Mouse (Mus musculus) liver, adult 2 months (tissue): ENCODE data around the gene Nol4l. TPM values are rescaled to one million over a fixed set of nuclear protein-coding genes. Genes with fewer than 3 reads are reported as not detected.

Experiments used
- DNase-seq: peaks from one replicate; pipeline ENCODE4 v3.0.0-alpha.2; 2011; ENCODE audit warnings: low read depth, low spot score; ENCODE audit errors: extremely low read depth
- H3K27ac ChIP-seq: fragments of 200-500 bp; replicated peaks from 2 replicates; pipeline ENCODE4 v1.5.1; 2012; ENCODE audit warnings: low read depth, mild to moderate bottlenecking, control low read depth, inconsistent platforms, low read length; ENCODE audit not compliant: insufficient read depth
- H3K27me3 ChIP-seq: fragments of 200-500 bp; 2 replicates; pipeline ENCODE4 v1.6.1; 2012; ENCODE audit warnings: mild to moderate bottlenecking, moderate library complexity, low read length, inconsistent platforms; ENCODE audit not compliant: control insufficient read depth, insufficient read depth
- H3K36me3 ChIP-seq: fragments of 200-500 bp; 2 replicates; pipeline ENCODE4 v1.6.1; 2012; ENCODE audit warnings: low read length, inconsistent platforms; ENCODE audit not compliant: control insufficient read depth, insufficient read depth
- H3K4me1 ChIP-seq: fragments of 200-500 bp; 2 replicates; pipeline ENCODE4 v1.6.1; 2011; ENCODE audit warnings: low read length; ENCODE audit not compliant: control insufficient read depth, insufficient read depth
- H3K4me3 ChIP-seq: fragments of 200-500 bp; 2 replicates; pipeline ENCODE4 v1.5.1; 2011; ENCODE audit warnings: low read depth, mild to moderate bottlenecking, control low read depth, low read length, moderate library complexity; ENCODE audit not compliant: insufficient read depth
- H3K79me2 ChIP-seq: fragments of 200-500 bp; 2 replicates; pipeline ENCODE4 v1.6.1; 2012; ENCODE audit warnings: inconsistent platforms, mild to moderate bottlenecking, low read length, moderate library complexity; ENCODE audit not compliant: control insufficient read depth, insufficient read depth
- H3K9ac ChIP-seq: fragments of 200-500 bp; 2 replicates; pipeline ENCODE4 v1.6.1; 2012; ENCODE audit warnings: low read depth, mild to moderate bottlenecking, control low read depth, inconsistent platforms, low read length
- CTCF ChIP-seq: fragments of 200-500 bp; IDR thresholded peaks from 2 replicates; pipeline ENCODE4 v1.5.1; 2011; ENCODE audit warnings: low read depth, low read length, control low read depth
- POLR2A ChIP-seq: fragments of 200-500 bp; IDR thresholded peaks from 2 replicates; pipeline ENCODE4 v1.6.1; 2011; ENCODE audit warnings: low read length, control low read depth; ENCODE audit not compliant: insufficient read depth; ENCODE audit errors: extremely low read depth
- WGBS: fragments of 180-500 bp; shearing (Covaris S2); methylation state at CpG from one replicate; pipeline ENCODE4 v1.1.7; 2018; 5-methylcytosine and 5-hydroxymethylcytosine counted together
- polyA plus RNA-seq: library from polyadenylated mRNA; depleted of rRNA; stranded (reverse); fragments of >200 nt; gene quantifications from 2 replicates; pipeline ENCODE4 v1.2.3, GENCODE M21; 2012
- total RNA-seq: library from RNA; depleted of rRNA; stranded (reverse); fragments of >200 nt; gene quantifications from 2 replicates; pipeline ENCODE4 v1.2.3, GENCODE M21; 2014

The Nol4l gene
- total and polyA plus RNA-seq, 2 experiments: 0.18 to 0.80 TPM

GRCm38 (mm10) chr2:153424557-153424956 lies 105.2 kb downstream of the Nol4l start:
- 34% methylated on average over 8 of the region's 8 CpGs for WGBS
- DNase-seq: no peak
- Histone ChIP-seq H3K27me3 (no peaks in the 10 kb centered on the region), H3K4me1 (peaks cover 8% of the 10 kb centered on the region), H3K36me3 (no peaks in the 10 kb centered on the region), H3K27ac (no peak overlapping the region), H3K9ac (no peak overlapping the region), H3K79me2 (no peaks in the 10 kb centered on the region), H3K4me3 (no peak overlapping the region)
- TF ChIP-seq CTCF (no peak), POLR2A (no peak)

DNA sequence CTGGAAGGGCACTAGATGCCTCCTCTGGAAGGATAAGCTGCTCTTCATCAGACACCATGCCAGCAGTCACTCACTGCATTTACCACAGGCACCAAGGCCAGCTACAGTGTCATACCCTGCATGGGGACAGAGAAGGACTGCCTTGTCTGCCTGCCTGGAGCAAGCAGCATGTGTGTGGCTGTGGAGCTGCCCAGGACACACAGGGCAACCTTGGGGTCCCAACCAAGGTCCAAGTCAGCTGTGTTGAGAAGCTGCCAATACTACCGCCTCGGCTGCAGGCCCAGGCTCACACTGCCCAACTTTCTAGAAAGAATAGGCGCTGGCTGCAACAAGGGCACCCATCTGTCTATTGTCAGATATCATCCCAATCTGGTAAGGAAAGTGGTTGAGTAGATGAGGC lies 106.7 kb downstream of the Nol4l start:
- no peak overlapping the region for H3K27ac ChIP-seq
- TF ChIP-seq POLR2A (no peak), CTCF (no peak)
- no peaks in the 10 kb centered on the region for H3K79me2 ChIP-seq
- no peak for DNase-seq
- no peak overlapping the region for H3K9ac ChIP-seq
- peaks cover 8% of the 10 kb centered on the region for H3K4me1 ChIP-seq
- no peaks in the 10 kb centered on the region for H3K36me3 ChIP-seq
- 79% methylated on average over 3 of the region's 3 CpGs for WGBS
- H3K27me3 ChIP-seq: no peaks in the 10 kb centered on the region
- H3K4me3 ChIP-seq: no peak overlapping the region

- Histone ChIP-seq H3K36me3 (no peaks in the 10 kb centered on the region), H3K79me2 (no peaks in the 10 kb centered on the region), H3K4me1 (peaks cover 7% of the 10 kb centered on the region), H3K4me3 (no peak overlapping the region), H3K27ac (no peak overlapping the region), H3K9ac (no peak overlapping the region), H3K27me3 (no peaks in the 10 kb centered on the region)
- no peak for TF ChIP-seq CTCF
- no peak for TF ChIP-seq POLR2A
- no peak for DNase-seq
- WGBS: 97% methylated on average over 5 of the region's 5 CpGs
Measured at GRCm38 (mm10) chr2:153422051-153422450, 107.7 kb downstream of the Nol4l start.

GRCm38 (mm10) chr2:153421233-153421632 lies 108.5 kb downstream of the Nol4l start:
- H3K27ac ChIP-seq: no peak overlapping the region
- no peaks in the 10 kb centered on the region for H3K27me3 ChIP-seq
- peaks cover 4% of the 10 kb centered on the region for H3K4me1 ChIP-seq
- no peak overlapping the region for H3K4me3 ChIP-seq
- H3K36me3 ChIP-seq: no peaks in the 10 kb centered on the region
- no peaks in the 10 kb centered on the region for H3K79me2 ChIP-seq
- TF ChIP-seq POLR2A (no peak), CTCF (no peak)
- no peak for DNase-seq
- H3K9ac ChIP-seq: no peak overlapping the region

- no peak for TF ChIP-seq CTCF
- no peak for TF ChIP-seq POLR2A
- no peak for DNase-seq
- WGBS: 95% methylated on average over 1 of the region's 1 CpGs
- no peak overlapping the region for H3K27ac ChIP-seq
- H3K27me3 ChIP-seq: no peaks in the 10 kb centered on the region
- no peaks in the 10 kb centered on the region for H3K79me2 ChIP-seq
- H3K4me3 ChIP-seq: no peak overlapping the region
- H3K36me3 ChIP-seq: no peaks in the 10 kb centered on the region
- no peak overlapping the region for H3K9ac ChIP-seq
- H3K4me1 ChIP-seq: no peaks in the 10 kb centered on the region
Measured at GRCm38 (mm10) chr2:153418381-153418780, 111.4 kb downstream of the Nol4l start.

DNA sequence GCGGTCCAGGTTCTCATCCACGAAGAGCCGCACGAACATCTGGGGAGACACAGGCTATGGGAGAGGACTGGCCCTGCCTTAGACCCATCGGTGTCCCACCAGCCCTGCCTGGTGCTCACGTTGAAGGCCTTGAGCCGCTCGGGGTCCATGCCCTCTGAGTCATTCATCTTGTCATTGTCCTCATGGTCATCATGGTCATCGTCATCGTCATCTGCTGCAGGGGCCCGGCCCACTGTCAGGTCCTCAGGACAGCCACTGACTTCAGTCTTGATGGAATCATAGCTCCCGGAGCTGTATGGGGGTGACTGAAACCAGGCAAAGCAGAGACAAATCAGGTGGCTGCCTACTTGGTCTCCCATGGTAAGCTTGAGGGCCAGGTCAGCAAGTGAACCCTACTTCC lies 111.9 kb downstream of the Nol4l start:
- Histone ChIP-seq H3K79me2 (no peaks in the 10 kb centered on the region), H3K4me3 (no peak overlapping the region), H3K9ac (no peak overlapping the region), H3K27ac (no peak overlapping the region), H3K27me3 (no peaks in the 10 kb centered on the region), H3K4me1 (no peaks in the 10 kb centered on the region), H3K36me3 (no peaks in the 10 kb centered on the region)
- TF ChIP-seq CTCF: no peak
- TF ChIP-seq POLR2A: no peak
- DNase-seq: no peak
- 90% methylated on average over 12 of the region's 12 CpGs for WGBS
